12 mouse cellular contexts compared by ENCODE assay signal in genomic region chr3:122364565-122364964, GRCm38 (mm10).
DNase-seq lines count a peak whose midpoint lies in the region; ATAC-seq lines count a peak whose summit lies in the region.
"Had no signal": no experiment of that assay in that cellular context is flagged by ENCODE, and none has a peak within 500 bp of the region (broad histone marks: within the 10 kb centered on the region; RNA-seq: fewer than 3 reads in every experiment).

No protein-coding gene starts in this region.

- no peak overlapping the region for H3K27ac ChIP-seq in heart, embryonic 13.5 days (replicated peaks)
- H3K27ac ChIP-seq in midbrain, embryonic 12.5 days (replicated peaks): no peak overlapping the region
- no peak overlapping the region for H3K27ac ChIP-seq in midbrain, embryonic 14.5 days (replicated peaks; ENCODE audit: low read depth, low read length)
- peak overlapping the region; percentile 65 for H3K27ac ChIP-seq in intestine, embryonic 16.5 days (ENCODE audit: low read length)
- H3K27ac ChIP-seq: liver, embryonic 15.5 days; neural tube, embryonic 13.5 days had no signal

- no peaks in the 10 kb centered on the region for H3K36me3 ChIP-seq in heart, embryonic 13.5 days
- no peaks in the 10 kb centered on the region for H3K36me3 ChIP-seq in midbrain, embryonic 12.5 days
- no peaks in the 10 kb centered on the region for H3K36me3 ChIP-seq in midbrain, embryonic 14.5 days (ENCODE audit: control insufficient read depth, insufficient read depth, low read length)
- no peaks in the 10 kb centered on the region for H3K36me3 ChIP-seq in intestine, embryonic 16.5 days (ENCODE audit: control insufficient read depth, insufficient read depth, low read length)
- H3K36me3 ChIP-seq: liver, embryonic 15.5 days; neural tube, embryonic 13.5 days had no signal

- H3K4me2 ChIP-seq in heart, embryonic 13.5 days: peak overlapping the region; percentile 36; the same call in 1 of the 2 replicates
- no peak overlapping the region for H3K4me2 ChIP-seq in midbrain, embryonic 12.5 days (replicated peaks)
- H3K4me2 ChIP-seq in midbrain, embryonic 14.5 days (ENCODE audit: low read length): no peak overlapping the region
- H3K4me2 ChIP-seq in intestine, embryonic 16.5 days (ENCODE audit: low read depth, low read length): no peak overlapping the region
- H3K4me2 ChIP-seq: liver, embryonic 15.5 days; neural tube, embryonic 13.5 days had no signal

- H3K4me1 ChIP-seq in heart, embryonic 13.5 days: peaks cover 25% of the 10 kb centered on the region
- H3K4me1 ChIP-seq in midbrain, embryonic 12.5 days: peaks cover 21% of the 10 kb centered on the region
- H3K4me1 ChIP-seq in midbrain, embryonic 14.5 days (ENCODE audit: control insufficient read depth, insufficient read depth, low read length): no peaks in the 10 kb centered on the region
- peaks cover 17% of the 10 kb centered on the region; the same call in 1 of the 2 replicates for H3K4me1 ChIP-seq in intestine, embryonic 16.5 days (ENCODE audit: control insufficient read depth, insufficient read depth, low read length)
- H3K4me1 ChIP-seq: liver, embryonic 15.5 days had no signal

- H3K9ac ChIP-seq in heart, embryonic 13.5 days: no peak overlapping the region
- H3K9ac ChIP-seq in midbrain, embryonic 12.5 days (replicated peaks): no peak overlapping the region
- H3K9ac ChIP-seq in midbrain, embryonic 14.5 days (replicated peaks; ENCODE audit: low read length): no peak overlapping the region
- no peak overlapping the region for H3K9ac ChIP-seq in intestine, embryonic 16.5 days (ENCODE audit: low read depth, low read length)
- H3K9ac ChIP-seq: liver, embryonic 15.5 days; neural tube, embryonic 13.5 days had no signal

- H3K9me3 ChIP-seq in heart, embryonic 13.5 days: no peaks in the 10 kb centered on the region
- no peaks in the 10 kb centered on the region for H3K9me3 ChIP-seq in midbrain, embryonic 12.5 days
- H3K9me3 ChIP-seq in midbrain, embryonic 14.5 days (ENCODE audit: control insufficient read depth, low read length): no peaks in the 10 kb centered on the region
- H3K9me3 ChIP-seq in intestine, embryonic 16.5 days (ENCODE audit: control insufficient read depth, low read length): no peaks in the 10 kb centered on the region
- H3K9me3 ChIP-seq: liver, embryonic 15.5 days; neural tube, embryonic 13.5 days had no signal

- WGBS in heart, embryonic 13.5 days: 58% methylated on average over 3 of the region's 3 CpGs
- 19% methylated on average over 3 of the region's 3 CpGs for WGBS in midbrain, embryonic 12.5 days
- 14% methylated on average over 3 of the region's 3 CpGs for WGBS in midbrain, embryonic 14.5 days
- WGBS in intestine, embryonic 16.5 days: 48% methylated on average over 3 of the region's 3 CpGs

- no peak for DNase-seq in heart, postnatal 36 days
- no peak for DNase-seq in midbrain, embryonic 14.5 days
- DNase-seq in left cerebral cortex, adult 8-10 months (ENCODE audit: low spot score in 2 of 2): no peak
- no peak for DNase-seq in thymus, postnatal 25 days
- DNase-seq: cerebellum, postnatal 14 days had no signal

- no peak for ATAC-seq in heart, embryonic 13.5 days (ENCODE audit: extremely low read depth, insufficient number of reproducible peaks, low FRiP score, low TSS enrichment)
- peak; percentile 55 for ATAC-seq in midbrain, embryonic 12.5 days (ENCODE audit: low FRiP score, low read depth)
- no peak for ATAC-seq in midbrain, embryonic 14.5 days (ENCODE audit: low FRiP score, low TSS enrichment)
- ATAC-seq in intestine, embryonic 16.5 days: 0 out of 2 replicates have a peak, but pooled peaks have one; percentile 7
- ATAC-seq in frontal cortex, adult (ENCODE audit: low TSS enrichment): no peak

- no peak overlapping the region for H3K4me3 ChIP-seq in heart, embryonic 13.5 days
- no peak overlapping the region for H3K4me3 ChIP-seq in midbrain, embryonic 12.5 days
- no peak overlapping the region for H3K4me3 ChIP-seq in midbrain, embryonic 14.5 days (replicated peaks; ENCODE audit: low read depth, low read length)
- no peak overlapping the region for H3K4me3 ChIP-seq in intestine, embryonic 16.5 days (ENCODE audit: low read length)
- H3K4me3 ChIP-seq: heart, adult 2 months; liver, embryonic 15.5 days; neural tube, embryonic 13.5 days had no signal

- intact Hi-C loops in heart, postnatal 36 days (cut with DNase I): loop anchor here (5.0 kb wide), 1 partner anchor 52 kb away; no protein-coding TSS in a partner anchor

- H3K27me3 ChIP-seq in heart, embryonic 13.5 days (replicated peaks): no peaks in the 10 kb centered on the region; the same call in none of the 2 replicates
- H3K27me3 ChIP-seq in midbrain, embryonic 12.5 days: 0 out of 2 replicates have a peak, but pooled peaks cover 4% of the 10 kb centered on the region
- no peaks in the 10 kb centered on the region for H3K27me3 ChIP-seq in midbrain, embryonic 14.5 days (ENCODE audit: control insufficient read depth, insufficient read depth, low read length)
- no peaks in the 10 kb centered on the region for H3K27me3 ChIP-seq in intestine, embryonic 16.5 days (replicated peaks; ENCODE audit: control insufficient read depth, insufficient read depth, low read length)
- H3K27me3 ChIP-seq: liver, embryonic 15.5 days; neural tube, embryonic 13.5 days had no signal

Comparison
In these comparisons a context has a peak if more than half of its experiments do, and no peak if none do; other contexts are left out.
1. ATAC-seq: peak in midbrain, embryonic 12.5 days (single experiment) and intestine, embryonic 16.5 days (single experiment); none in heart, embryonic 13.5 days (single experiment), midbrain, embryonic 14.5 days (single experiment) and frontal cortex, adult (single experiment).